Mouse (Mus musculus): ENCODE data around the gene Olfr31.

GRCm38 (mm10) chr14:14345948-14346812 is 23.6 kb downstream of the Olfr31 start, which contains the start of gene Il3ra:
- TF ChIP-seq CTCF (IDR thresholded peaks at IDR 0.05; ENCODE audit: borderline replicate concordance, insufficient read depth, low read length) (no peak), POLR2A (IDR thresholded peaks at IDR 0.05; ENCODE audit: low read depth, low read length) (peak; percentile 61)

Data from embryonic fibroblast, embryonic 13.5 days (primary cell).